Mouse (Mus musculus) heart, postnatal 4 days (tissue): Measurements from ENCODE around the gene Eml6. TPM values are rescaled to one million over a fixed set of nuclear protein-coding genes. Genes with fewer than 3 reads are reported as not detected.
"Not testable (repeated sequence)": the region's sequence is repeated elsewhere in the genome, so short reads cannot be mapped to it uniquely, and the experiment has no call there.

Experiments
- DNase-seq: peaks from one replicate; pipeline ENCODE4 v3.0.0; 2021
- total RNA-seq, 2 experiments: library from RNA; stranded (reverse); gene quantifications; 2 replicates each; pipeline ENCODE4 v1.2.3; 2021

Gene Eml6
- 1 to 10 TPM; 1.5 to 1.7 TPM for total RNA-seq

DNA sequence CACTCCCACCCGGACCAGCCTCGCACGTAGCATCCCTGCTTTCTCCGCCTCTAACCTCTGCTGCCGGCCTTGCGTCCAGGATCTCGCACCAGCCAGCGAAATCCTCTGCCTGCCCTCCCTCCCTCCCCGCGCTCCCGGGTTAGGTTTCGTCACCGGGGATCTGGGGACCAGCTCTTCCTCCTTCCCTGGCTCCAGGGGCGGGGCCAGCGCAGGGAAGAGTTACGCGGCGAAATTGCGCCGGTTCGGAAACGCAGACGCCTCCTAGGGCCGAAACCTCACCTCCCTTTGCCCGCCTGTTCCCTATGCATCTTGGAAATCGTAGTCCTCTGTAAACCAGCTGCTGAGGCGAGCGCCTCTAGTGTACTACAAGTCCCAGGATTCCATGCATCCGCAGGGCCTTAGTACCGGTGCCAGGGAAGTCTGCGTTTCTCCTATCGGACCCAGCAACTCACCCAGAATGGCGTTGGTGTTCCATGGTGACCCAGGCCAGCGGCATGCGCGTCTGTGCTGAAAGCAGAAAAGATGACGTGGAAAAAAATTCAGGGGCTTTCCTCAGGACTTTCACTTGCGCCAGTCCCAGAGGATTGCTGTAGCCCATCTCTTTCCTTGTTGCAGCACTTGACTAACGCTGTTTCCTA, at the start of gene Eml6:
Gene Eml6, minus strand, starts transcription at position 199 of the 638 bp plus-strand sequence.
- DNase-seq = peak; percentile 95

DNA sequence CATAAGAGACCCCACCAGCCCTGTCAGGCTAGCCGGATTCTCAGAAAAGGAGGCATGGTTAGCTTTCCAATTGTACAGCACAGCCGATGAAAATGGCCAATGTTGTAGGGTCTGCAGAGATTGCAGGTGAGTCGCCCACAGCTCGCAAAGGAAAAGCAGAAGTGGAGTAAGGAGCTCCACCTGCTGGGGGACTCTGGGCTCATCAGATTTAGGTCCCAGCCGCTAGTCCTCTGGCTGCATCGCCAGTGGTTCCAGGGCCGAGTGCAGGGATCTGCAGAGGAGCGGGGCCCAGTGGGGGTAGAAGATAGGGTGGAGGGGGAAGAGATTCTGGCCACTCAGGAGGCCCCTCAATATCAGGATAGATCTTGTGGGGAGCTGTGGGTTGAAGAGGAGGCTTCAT, 31.5 kb upstream of the Eml6 start:
- DNase-seq = peak; percentile 9

DNA sequence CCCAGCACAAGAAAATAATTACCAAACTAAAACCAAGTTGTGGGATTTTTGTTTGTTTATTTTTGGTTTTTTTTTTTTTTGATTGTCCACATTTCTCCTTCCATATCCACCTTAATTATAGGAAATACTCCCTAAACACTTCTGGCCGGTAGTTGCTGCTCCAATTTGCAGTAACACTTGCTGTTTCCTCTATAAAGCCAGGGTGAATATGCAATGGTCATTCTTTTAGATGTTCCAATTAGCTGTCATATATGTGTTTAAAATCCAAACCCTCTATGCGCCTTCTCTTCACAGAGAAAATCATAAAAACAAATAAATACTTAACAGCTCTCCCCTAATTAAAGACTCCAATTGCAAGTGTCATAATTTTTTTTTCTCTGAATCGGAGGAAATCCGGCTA, 689 bp downstream of the Eml6 start:
- no peak for DNase-seq

DNA sequence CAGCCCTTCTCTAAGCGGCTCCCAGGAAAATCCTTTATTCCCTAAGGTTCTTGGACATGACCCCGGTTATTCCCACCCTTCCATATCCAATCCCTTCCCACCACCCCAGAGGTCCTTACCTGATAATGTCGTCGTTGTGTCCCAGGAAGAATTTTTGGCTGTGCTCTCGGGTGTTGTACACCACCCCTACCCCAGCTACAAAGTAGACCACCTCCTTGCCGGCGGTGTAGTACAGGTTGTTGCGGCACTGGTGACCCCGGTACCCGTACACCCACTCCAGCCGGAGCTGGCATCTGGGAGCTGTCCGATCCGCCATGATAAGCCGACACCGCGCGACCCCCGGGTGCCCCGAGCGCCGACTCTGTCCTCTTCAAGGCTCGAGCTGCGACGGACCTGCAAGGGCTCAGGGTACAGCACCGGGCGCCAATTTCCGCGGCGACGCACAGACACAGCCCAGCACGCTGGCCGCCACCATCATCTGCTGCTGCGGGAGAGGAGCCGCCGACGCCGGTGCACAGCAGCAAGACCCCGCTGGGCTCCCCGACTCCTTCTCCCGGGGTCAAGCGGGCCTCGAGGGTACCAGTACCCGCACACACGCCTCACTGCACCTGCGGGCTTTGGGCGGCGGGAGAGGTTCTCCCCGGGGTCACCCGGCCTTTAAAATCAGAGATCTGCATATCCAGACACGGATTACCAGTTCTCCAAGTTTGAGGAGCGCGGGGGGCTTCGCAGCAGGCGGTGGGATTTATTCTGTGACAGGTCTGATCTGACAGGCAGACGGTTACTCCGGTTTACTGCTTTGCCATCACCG, 1.4 kb downstream of the Eml6 start:
- DNase-seq = peak; percentile 25

DNA sequence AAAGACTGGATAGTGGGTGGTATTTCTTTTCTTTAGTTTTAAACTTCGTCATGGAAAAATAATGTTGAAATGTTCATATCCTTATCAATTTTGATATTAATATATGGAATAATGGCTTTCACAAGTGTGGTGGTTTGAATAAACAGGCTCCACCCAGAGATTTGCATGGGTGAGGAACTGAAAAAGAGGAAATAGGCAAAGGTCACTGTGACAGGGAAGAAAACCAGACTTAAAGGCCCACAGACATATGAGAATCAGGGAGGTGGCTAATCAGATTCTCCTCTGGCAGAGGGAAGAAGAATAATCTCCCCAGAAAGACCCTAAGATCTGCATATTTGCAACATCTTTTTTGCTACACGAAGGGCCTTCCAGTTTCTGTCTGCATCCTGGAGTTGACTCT, 39.6 kb downstream of the Eml6 start:
- DNase-seq = no peak

DNA sequence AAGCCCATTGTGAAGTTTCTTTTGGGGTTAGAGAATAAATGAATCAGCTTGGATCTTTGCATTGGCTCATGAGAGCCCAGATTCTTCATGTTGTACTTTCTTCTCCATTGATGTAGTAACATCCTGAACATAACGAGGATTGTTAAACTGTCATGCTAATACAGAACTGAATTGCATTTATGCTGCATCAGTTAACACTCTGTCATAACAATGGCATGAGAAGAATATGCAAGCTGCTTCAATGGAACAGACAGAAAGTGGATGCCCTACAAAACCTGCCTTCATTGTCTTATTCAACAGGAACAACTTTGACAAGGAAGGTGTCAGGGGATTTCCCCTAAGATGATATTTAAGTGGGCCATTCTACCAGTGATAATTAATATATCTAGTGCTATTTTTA, 57.0 kb downstream of the Eml6 start:
- no peak for DNase-seq

DNA sequence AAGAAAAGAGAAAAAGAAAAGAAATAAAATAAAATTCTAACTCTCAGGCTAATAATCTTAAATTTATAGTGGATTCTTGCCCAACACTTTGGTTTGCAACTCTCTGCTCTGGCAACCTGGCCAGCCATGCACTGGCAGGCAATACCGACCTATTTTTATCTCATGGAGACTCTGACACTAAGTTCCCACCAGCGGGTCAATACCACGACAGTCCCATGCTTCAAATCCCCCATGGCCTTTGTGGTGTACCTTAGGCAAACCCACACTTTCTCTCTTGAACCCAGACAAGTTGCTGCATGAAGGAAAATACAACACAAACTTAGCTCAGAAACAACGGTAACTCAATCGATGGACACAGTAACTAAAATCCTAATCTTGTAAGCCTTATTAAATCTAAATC, 66.5 kb downstream of the Eml6 start:
- no peak for DNase-seq

DNA sequence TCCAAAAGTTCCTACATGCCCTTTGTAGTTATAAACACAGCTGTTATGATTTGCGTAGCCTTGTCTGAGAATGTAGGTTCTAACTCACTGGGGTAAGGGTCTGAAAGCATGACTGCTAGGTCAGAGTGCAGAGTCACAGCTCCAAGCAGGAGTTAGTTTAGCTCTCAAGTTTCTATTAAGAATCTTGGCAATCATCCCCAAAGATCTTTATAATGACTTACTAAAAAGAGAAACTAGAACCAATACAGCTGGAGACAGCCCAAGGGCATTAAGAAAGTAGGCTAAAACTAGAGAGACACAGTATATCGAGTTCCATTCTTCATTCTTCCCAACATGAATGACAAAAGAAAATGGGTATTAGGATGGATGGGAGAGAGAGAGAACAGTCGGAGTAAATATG, 81.2 kb downstream of the Eml6 start:
- no peak for DNase-seq

DNA sequence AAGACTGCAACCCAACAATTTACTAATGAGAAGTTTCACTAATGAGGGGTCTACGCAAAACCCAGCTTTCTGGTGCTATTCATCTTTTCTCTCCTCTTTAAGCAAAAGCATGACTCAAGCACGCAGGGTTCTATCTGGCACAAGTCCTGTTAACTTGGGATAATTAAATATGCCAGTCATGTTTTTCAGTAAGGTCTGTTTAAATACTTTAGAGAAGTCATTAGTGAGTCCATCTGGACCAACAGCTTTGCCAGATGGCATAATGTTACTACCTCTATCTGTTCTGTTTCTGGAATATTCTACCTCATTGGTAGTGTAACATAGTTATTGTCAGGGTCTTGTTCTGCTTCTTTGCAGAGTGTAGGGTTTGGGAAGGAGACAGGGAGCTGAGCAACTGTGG, 101.5 kb downstream of the Eml6 start:
- DNase-seq = no peak

DNA sequence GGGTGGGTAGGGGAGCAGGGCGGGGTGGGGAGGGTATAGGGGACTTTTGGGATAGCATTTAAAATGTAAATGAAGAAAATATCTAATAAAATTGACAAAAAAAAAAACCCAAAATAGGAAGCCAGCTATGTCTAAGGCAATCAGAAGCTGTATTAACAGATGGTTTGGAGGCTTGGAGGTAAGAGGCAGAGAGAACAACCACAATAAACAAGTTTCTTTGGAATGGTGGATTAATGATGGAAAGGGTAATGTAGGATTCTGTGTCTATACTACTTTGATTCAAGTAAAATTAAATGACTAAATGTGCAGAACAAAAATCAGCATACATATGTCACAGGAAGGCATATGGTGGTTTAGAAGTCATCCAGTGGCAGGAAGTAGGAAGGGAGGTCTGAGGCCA, 102.0 kb downstream of the Eml6 start:
- no peak for DNase-seq

DNA sequence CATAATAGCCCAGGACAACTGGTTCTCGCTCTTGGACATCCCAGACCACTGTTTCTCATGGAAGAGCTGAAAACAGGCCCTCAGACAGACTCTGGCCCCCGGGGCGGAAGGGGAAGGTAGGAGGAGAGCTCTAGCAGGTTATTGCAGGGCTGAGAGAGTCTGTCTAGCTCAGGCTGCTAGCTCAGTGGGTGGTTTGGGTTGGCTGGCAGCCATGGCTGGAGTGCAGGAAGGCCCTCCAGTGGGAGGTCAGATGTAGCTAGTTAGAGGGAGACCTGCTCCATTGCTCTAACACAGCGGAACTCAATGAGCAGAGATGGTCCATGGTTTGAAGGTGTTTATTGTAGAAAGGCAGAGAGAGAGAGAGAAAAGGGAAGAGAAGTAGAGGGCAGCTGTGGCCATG, 112.7 kb downstream of the Eml6 start:
- DNase-seq = no peak

DNA sequence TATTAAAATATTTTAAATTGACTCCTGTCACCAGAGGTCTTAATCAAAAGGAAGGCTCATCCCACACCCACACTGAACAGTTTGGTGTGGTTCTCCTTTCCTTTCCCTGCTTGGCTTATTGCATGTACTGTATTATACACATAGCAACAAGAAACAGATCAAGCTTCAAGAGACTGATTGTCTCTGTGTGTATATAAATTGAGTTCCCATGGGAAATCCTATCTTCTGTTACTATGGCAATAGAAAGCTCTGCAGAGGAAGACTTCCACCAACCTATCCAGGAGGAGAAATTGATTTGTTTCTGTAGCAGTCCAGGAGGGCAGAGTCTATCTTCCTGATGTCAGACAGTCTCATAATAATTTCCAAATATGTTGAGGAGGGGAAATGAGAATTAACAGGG, 116.5 kb downstream of the Eml6 start:
- DNase-seq = no peak

DNA sequence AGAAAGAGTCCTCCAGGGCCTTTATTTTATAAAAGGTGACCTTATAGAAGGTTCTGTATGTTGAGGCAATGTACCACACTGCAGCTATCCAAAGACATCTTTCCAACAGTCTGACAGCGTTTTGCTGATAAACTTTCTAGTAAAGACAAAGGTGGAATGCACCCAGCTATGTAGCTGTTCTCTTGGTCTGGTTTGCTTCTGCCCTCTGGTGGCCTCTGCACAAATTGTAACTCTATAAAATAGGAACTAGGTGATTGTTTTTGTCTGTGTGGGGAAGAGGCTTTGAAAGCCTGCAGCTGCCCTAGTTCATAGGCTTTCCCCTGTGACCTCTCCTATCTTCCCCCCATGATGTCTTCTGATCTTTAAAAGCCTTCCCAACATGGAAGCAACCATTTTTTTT, 140.7 kb downstream of the Eml6 start:
- DNase-seq = peak; percentile 74

DNA sequence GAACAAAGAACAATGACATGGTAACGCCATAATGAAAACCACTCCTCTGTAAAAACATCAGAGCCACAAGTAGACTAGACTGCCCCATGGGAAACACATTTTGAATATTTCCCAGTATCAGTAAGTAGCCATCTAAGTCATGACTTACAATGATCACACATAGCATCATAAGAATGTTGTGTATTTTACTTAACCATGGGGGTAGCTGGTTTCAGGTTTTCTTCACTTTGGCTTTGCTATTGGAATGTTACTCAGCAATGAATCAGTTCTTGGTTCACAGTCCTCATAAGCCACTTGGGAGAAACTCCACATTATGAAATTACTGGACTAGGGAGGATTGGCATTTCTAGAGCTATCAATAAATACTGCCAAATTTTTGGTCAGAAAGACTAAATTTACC, 141.5 kb downstream of the Eml6 start:
- no peak for DNase-seq

DNA sequence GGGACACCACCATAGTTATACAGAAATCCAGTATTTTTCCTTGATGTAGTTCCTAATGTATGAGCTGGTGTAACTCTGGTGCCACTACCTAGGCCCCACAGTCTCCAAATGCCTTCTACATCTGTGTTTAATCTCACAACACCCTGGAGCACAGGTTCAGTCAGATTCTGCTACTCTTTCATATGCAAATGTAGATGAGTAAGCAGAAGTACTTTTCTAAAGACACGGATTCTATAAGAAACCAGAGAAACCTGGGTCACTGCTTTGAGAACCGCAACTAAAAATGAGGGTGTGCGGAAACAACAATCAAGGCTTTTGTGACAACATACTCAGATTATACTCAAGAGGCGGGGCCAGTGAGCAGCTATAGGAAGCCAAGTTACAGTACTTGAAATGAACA, 142.8 kb downstream of the Eml6 start:
- DNase-seq = no peak

DNA sequence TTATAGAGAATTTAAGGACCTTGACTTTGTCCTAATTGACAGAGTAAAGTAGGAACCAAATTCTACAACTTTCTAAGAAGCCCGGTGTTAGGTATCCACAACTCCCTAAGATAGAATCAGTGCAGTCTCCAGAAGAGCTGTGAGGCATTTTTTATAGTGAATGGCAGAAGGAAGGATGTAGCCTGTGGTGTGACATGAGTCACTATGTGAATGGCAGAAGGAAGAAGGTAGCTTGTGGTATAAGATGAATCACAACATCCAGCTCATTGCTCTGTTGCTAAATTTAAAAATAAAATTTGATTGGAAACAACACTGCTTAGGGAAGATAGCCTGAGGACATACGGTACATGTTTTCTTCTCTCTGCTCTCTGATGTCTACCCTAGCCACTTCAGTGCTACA, 146.2 kb downstream of the Eml6 start:
- no peak for DNase-seq

DNA sequence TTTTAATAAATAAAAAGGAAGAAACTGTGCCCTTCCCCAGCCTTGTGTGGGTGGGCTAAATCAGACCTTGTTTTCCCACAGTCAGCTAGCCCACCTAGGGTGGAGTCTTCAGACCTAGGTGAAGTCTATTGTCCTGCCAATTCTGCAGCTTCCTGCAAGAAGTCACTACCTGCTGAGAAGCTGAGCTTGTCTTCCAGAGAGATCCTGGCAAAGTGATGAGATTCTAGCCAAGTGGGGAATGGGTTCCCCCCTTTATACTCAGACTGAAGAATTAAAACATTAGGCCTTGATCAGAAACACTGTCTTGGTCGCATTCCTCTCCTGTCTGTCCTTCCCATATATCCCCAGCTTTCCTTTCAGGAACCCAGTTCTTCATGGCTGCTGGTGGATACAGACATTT, 147.9 kb downstream of the Eml6 start:
- DNase-seq = no peak

DNA sequence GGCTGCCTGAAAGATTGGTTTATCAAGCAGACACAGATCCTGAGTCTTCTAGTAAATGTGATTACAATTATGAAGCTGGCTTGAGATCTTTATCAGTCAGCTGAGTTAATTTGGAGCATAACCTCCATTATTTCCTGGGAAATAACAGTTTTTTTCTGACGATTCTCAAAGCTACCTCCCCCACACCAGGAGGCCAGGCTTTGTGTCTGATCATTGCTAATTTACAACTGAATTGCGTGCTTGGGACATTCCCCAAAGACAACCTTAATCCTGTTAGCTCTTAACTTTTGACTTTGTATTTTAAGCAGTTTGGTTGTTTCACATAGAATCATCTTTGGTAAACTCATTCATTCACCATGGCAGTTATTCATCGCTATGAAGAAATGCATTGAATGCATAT, 148.6 kb downstream of the Eml6 start:
- DNase-seq = no peak

DNA sequence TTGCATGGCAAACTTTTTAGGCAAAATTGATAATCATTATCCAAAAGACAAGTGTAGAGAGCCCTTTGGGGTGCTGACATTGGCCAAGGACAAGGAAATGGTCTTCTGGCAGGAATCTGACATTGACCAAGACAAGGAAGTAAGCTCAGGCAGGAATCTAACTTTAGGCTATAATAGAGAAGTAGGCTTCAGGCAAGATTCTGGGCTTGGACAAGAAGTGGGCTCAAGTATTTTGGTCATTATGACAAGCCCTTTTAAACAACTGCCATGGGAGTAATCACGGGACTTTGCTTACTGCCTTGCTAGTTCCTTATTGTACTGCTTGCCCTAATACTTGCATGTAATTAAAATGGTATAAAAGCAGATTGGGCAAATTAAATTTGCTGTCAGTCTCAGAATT, 151.1 kb downstream of the Eml6 start:
- not testable (repeated sequence) for DNase-seq

DNA sequence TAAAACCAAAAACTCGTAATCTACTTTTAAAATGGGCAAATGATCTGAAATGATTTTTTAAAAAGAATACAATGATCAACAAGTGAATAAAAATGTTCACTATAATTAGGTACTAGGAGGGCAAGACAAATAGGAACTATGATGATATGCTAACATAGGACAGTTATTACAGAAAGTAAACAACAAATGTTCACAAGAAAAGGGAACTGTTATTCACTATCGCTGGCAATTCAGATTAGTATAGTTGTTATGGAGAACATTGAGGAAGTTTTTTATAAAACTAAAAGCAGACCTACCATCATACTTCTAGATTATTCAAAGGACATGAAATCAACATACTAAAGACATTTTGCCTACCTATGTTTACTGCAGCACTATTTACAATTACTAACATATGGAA, 155.7 kb downstream of the Eml6 start:
- DNase-seq = no peak

DNA sequence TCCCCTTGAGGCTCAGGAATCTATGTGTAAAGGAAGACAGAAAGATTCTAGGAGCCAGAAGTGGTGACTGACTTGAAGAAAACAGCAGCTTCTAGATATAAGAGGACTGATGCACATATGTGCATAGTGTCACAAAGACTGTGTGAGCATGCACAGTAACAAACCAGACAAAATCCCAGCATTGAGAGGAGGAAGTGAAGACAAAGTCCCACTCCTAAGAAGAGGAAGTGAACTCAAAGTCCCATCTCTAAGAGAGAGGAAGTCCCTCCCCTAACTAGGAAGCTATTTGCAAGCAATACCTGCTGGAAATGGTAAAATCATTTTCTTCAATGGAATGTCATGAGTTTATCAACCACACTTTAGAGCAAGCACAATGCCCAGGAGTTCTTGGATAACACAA, 161.6 kb downstream of the Eml6 start:
- DNase-seq = no peak

DNA sequence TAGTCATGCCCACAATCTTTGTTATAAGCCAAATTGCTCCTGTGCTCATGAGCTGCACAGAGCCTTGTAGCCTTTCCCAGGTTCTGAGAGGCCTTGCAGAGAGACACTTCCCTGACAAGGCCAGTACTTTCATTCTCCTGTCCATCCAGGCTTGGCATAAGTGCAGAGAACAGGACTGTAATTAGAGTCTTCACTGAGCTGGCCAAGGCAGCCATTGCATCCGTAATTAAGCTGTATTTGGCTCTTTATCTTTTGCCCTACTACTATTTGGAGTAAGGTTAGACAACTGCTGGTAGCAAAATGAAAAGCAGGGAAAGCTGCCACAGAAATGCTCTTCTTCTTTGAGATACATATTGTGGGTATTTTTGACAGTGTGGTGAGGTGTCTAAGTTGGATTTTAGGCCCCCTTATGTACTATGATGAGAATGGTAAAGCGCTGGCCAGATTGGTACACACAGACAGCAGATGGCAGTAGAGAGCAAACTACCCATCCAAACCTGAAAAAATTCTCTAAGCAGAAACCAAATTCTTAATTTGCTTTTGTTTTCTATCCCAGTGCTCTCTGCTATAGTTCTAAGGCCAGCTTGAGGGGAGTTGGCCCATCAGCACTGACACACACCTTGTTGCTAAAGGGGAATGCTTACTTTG, 164.0 kb downstream of the Eml6 start:
- peak; percentile 38 for DNase-seq

DNA sequence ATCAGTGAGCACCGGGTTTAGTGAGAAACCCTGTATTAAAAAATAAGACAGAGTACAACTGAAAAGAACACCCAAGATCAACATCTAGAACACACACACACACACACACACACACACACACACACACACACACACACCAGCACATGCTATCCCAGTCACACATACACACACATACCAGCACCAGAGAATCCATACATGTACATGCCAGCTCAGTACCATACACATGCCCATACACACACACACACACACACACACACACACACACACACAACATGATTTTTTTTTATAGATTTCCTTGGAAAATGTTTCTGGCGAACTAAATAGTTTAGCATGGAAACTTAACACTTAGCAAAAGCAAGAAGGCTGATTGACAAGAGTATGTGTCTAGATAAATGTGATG, 164.8 kb downstream of the Eml6 start:
- DNase-seq = no peak
